Mouse (Mus musculus): Measurements from ENCODE around the gene Zfp940.

Gene Zfp940

DNA sequence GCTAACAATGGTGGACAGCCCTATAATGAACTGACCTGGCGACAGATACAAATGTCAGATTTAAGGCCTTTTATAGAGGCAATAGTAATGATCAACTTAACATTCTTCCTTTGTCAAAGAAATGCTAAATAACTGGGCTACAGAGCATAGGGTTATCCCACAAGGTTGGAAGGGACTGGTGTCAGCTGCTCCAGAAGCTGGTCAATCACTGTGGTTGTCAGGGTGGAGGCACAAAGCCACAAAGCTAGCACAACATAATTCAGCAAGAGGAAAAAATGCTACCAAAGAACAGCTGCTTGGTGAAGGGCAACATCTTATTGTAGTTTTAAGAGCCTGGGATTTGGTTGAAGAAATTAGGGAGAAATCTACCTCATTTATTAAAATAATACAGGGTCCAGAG lies 41.2 kb downstream of the Zfp940 start:
- DNase-seq (ENCODE audit: low read depth, low spot score) = no peak

- no peak for DNase-seq (ENCODE audit: low read depth, low spot score)
These were observed 46.4 kb downstream of the Zfp940 start for GRCm38 (mm10) chr7:29807046-29807445.

- DNase-seq (ENCODE audit: low read depth, low spot score) = no peak
These were observed 60.6 kb downstream of the Zfp940 start for GRCm38 (mm10) chr7:29792906-29793305.

- no peak for DNase-seq (ENCODE audit: low read depth, low spot score)
These were observed 67.6 kb downstream of the Zfp940 start for GRCm38 (mm10) chr7:29785888-29786287.

DNA sequence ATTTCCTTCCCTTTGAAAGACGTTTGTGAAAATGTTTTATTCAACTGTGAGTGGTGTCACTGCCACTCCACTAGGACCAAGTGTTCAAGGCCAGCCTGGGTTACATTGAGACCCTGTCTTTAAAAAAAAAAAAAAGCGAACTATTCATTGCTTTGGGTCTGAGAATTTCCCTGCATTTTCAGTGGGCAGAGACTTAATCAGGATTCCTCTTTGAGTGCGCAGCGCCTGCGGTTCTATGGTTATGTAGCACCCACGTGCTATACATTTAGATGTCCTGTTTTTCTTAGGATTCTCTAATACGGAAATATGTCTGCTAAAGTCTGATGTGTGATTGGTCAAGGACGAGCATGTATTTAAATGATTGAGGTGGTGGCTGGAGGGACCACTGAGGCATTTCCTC lies 68.4 kb downstream of the Zfp940 start:
- no peak for DNase-seq (ENCODE audit: low read depth, low spot score)

DNA sequence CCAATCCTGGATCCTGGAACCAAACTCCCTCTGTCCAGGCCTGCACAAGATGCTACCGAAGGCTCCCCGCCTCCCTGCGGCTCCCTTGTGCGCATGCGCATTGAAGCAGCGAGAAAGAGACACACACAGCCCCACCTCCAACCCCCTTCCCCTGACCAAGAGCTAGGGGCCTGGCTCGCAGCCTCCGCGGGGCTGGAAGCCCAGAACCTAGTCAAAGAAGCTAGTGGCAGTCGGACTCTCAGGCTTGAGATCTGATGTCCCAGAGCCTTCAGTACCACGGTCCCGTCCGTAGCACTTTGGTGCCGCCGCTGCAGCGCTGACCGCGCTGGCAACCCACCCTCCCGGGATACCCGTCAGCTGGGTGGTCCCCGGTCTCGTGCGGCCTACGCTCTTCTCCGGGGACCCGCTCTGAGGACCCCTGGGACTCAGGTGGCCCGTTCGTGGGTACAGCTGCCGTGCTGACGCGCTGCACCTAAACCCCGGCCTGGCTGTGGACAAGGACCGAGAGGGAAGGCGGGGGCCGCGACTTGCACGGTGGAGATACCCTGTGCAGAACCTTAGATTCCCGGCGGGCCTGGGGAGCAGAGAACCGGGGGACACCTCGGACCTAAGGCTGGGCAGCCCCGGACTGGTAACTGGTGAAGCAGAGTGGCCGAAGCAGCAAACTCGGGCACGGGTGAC lies 69.5 kb downstream of the Zfp940 start, which contains the start of gene Zfp30:
Gene Zfp30, plus strand, starts transcription at position 128 of the 681 bp plus-strand sequence.
- peak; percentile 84 for DNase-seq (ENCODE audit: low read depth, low spot score)
